Mouse (Mus musculus) neutrophil, adult 59 days (primary cell): ENCODE results near the gene Fam205c. TPM values are rescaled to one million over a fixed set of nuclear protein-coding genes. Genes with fewer than 3 reads are reported as not detected.

Experiments
- total RNA-seq, 2 experiments: library from RNA; stranded (reverse); gene quantifications; 1 replicate in 1 of 2; 2 replicates in 1 of 2; pipeline ENCODE4 v1.2.4; 2023

Gene Fam205c
- not detected for total RNA-seq

GRCm38 (mm10) chr4:42874134-42874533 is at the start of gene Fam205c:
TSS of gene Fam205c (minus strand) at chr4:42874234.

GRCm38 (mm10) chr4:42916617-42917401 is 42.8 kb upstream of the Fam205c start, which contains the start of gene Phf24:
TSS of gene Phf24 (plus strand) at chr4:42916660.

GRCm38 (mm10) chr4:42856671-42857070 is 17.4 kb downstream of the Fam205c start, which contains the start of gene Gm12394:
TSS of gene Gm12394 (minus strand) at chr4:42856771.

GRCm38 (mm10) chr4:42853788-42854187 is 20.2 kb downstream of the Fam205c start, which contains the start of gene Fam205a1:
TSS of gene Fam205a1 (minus strand) at chr4:42853888.

Other genes starting within 250 kb of the Fam205c start
- gene Gm2564, start 244.5 kb downstream of the Fam205c start, total RNA-seq, result not detected
- not detected for gene Ccl27b, start 219.0 kb downstream of the Fam205c start, total RNA-seq
- not detected for gene Il11ra2, start 212.3 kb downstream of the Fam205c start, total RNA-seq
- not detected for gene 4930578G10Rik, start 138.7 kb downstream of the Fam205c start, total RNA-seq
- not detected for gene Ccl19, start 117.7 kb downstream of the Fam205c start, total RNA-seq
- gene Ccl21a, start 100.2 kb downstream of the Fam205c start, total RNA-seq, result not detected
- not detected for gene Fam205a1, start 20.3 kb downstream of the Fam205c start, total RNA-seq
- not detected for gene Gm12394, start 17.5 kb downstream of the Fam205c start, total RNA-seq
- not detected for gene Phf24, start 42.4 kb upstream of the Fam205c start, total RNA-seq
- 1 to 10 TPM; 4.9 to 6.8 TPM for gene Dnajb5, start 75.6 kb upstream of the Fam205c start, total RNA-seq
- not detected for gene 1700022I11Rik, start 95.4 kb upstream of the Fam205c start, total RNA-seq
- gene Vcp, start 126.3 kb upstream of the Fam205c start, total RNA-seq, result 100 to 1,000 TPM in 1 of 2 experiments, 10 to 100 TPM in 1; 98.6 to 105 TPM
- gene Fancg, start 136.3 kb upstream of the Fam205c start, total RNA-seq, result 10 to 100 TPM; 17.5 to 21.8 TPM
- gene Pigo, start 151.6 kb upstream of the Fam205c start, total RNA-seq, result 10 to 100 TPM; 11.0 to 15.0 TPM
- gene Stoml2, start 157.5 kb upstream of the Fam205c start, total RNA-seq, result 10 to 100 TPM; 50.2 to 59.3 TPM
- 10 to 100 TPM; 44.6 to 48.2 TPM for gene Fam214b, start 172.0 kb upstream of the Fam205c start, total RNA-seq
- gene Unc13b, start 184.7 kb upstream of the Fam205c start, total RNA-seq, result under 1 TPM; 0.22 to 0.62 TPM